Mouse (Mus musculus) forebrain, embryonic 14.5 days (tissue): Measurements from ENCODE around the gene Sf3b2. TPM values are rescaled to one million over a fixed set of nuclear protein-coding genes. Genes with fewer than 3 reads are reported as not detected.

Experiments
- polyA plus RNA-seq: library from polyadenylated mRNA; unstranded; fragments of >200 nt; fragmentation: Nextera tagmentation; extraction: Ambion mirVana; gene quantifications from 2 replicates; pipeline ENCODE4 v1.2.1, GENCODE M21; 2014

Gene Sf3b2
- polyA plus RNA-seq, 1 experiment from 2014 or later, result 298 TPM

Other genes starting within 250 kb of the Sf3b2 start
- 1.3 and 1.4 TPM in 2 replicates for gene Rin1, start 245.0 kb downstream of the Sf3b2 start, polyA plus RNA-seq
- gene Cd248, start 227.4 kb downstream of the Sf3b2 start, polyA plus RNA-seq, result 12.5 and 16.2 TPM in 2 replicates
- gene Tmem151a, start 209.9 kb downstream of the Sf3b2 start, polyA plus RNA-seq, result 5.4 and 7.5 TPM in 2 replicates
- 71.6 and 95.5 TPM in 2 replicates for gene Yif1a, start 206.9 kb downstream of the Sf3b2 start, polyA plus RNA-seq
- 350 and 370 TPM in 2 replicates for gene Cnih2, start 196.9 kb downstream of the Sf3b2 start, polyA plus RNA-seq
- gene Rab1b, start 188.4 kb downstream of the Sf3b2 start, polyA plus RNA-seq, result 247 and 250 TPM in 2 replicates
- 26.2 and 41.1 TPM in 2 replicates for gene Klc2, start 176.9 kb downstream of the Sf3b2 start, polyA plus RNA-seq
- gene Pacs1, start 22.3 kb downstream of the Sf3b2 start, polyA plus RNA-seq, result 25.0 and 29.4 TPM in 2 replicates
- 20.9 and 26.3 TPM in 2 replicates for gene Gal3st3, start 2.9 kb upstream of the Sf3b2 start, polyA plus RNA-seq
- gene Catsper1, start 40.3 kb upstream of the Sf3b2 start, polyA plus RNA-seq, result not detected in 2 replicates
- gene Cst6, start 54.1 kb upstream of the Sf3b2 start, polyA plus RNA-seq, result 4.0 and 5.6 TPM in 2 replicates
- gene Eif1ad, start 71.3 kb upstream of the Sf3b2 start, polyA plus RNA-seq, result 33.0 and 36.2 TPM in 2 replicates
- 417 and 471 TPM in 2 replicates for gene Banf1, start 71.7 kb upstream of the Sf3b2 start, polyA plus RNA-seq
- 58.3 and 64.2 TPM in 2 replicates for gene Sart1, start 93.2 kb upstream of the Sf3b2 start, polyA plus RNA-seq
- gene Tsga10ip, start 107.1 kb upstream of the Sf3b2 start, polyA plus RNA-seq, result not detected in 2 replicates
- gene Drap1, start 129.5 kb upstream of the Sf3b2 start, polyA plus RNA-seq, result 255 and 263 TPM in 2 replicates
- gene AI837181, start 129.7 kb upstream of the Sf3b2 start, polyA plus RNA-seq, result 36.7 and 46.9 TPM in 2 replicates
- not detected in 2 replicates for gene Fosl1, start 152.1 kb upstream of the Sf3b2 start, polyA plus RNA-seq
- gene Ccdc85b, start 162.4 kb upstream of the Sf3b2 start, polyA plus RNA-seq, result 5.9 and 6.4 TPM in 2 replicates
- gene Fibp, start 165.2 kb upstream of the Sf3b2 start, polyA plus RNA-seq, result 153 and 167 TPM in 2 replicates
- 3.4 and 5.3 TPM in 2 replicates for gene Ctsw, start 173.1 kb upstream of the Sf3b2 start, polyA plus RNA-seq
- gene Efemp2, start 178.5 kb upstream of the Sf3b2 start, polyA plus RNA-seq, result 25.1 and 29.0 TPM in 2 replicates
- gene Mus81, start 192.9 kb upstream of the Sf3b2 start, polyA plus RNA-seq, result 51.8 and 57.1 TPM in 2 replicates
- 4,491 and 4,757 TPM in 2 replicates for gene Cfl1, start 195.0 kb upstream of the Sf3b2 start, polyA plus RNA-seq
- gene 1700020D05Rik, start 208.3 kb upstream of the Sf3b2 start, polyA plus RNA-seq, result 0.28 TPM in 1 of 2 replicates, not detected in the other
- 55.3 and 73.2 TPM in 2 replicates for gene Snx32, start 215.1 kb upstream of the Sf3b2 start, polyA plus RNA-seq